Mouse (Mus musculus): Measurements from ENCODE around the gene Tgds.

DNA sequence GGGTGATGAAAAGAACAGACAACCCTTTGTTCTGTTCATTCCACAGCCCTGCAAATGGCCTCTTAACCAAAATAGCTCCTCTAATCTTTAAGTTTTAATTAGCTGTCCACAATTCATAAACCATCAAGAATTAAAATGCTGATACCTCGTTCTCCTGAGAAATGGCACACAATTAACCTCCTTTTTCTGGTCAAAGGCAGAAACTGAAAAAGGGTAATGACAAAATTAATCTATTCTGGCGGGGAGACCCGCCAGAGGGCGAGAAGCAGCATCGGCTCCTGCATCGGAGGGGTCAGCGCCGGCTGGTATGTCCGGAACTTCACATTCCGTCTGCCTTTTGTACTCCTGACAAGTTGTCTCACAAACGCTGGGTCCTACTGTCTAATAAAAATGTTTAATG lies 51.9 kb downstream of the Tgds start:
- TF ChIP-seq CTCF (IDR thresholded peaks at IDR 0.05; ENCODE audit: low read depth) (no peak), EP300 (IDR thresholded peaks at IDR 0.05; ENCODE audit: low read depth) (no peak)
